Mouse (Mus musculus) A20 (cell line): ENCODE data around the gene Dhfr.
"Not testable (repeated sequence)": the region's sequence is repeated elsewhere in the genome, so short reads cannot be mapped to it uniquely, and the experiment has no call there.

ENCODE experiments used
- DNase-seq: peaks from one replicate; pipeline ENCODE4 v3.0.0-alpha.2; 2011; ENCODE audit warnings: low read depth, low spot score

The Dhfr gene

GRCm38 (mm10) chr13:92354456-92355271, at the start of gene Dhfr, which contains the start of gene Msh3:
Gene Dhfr, plus strand, starts transcription at chr13:92354726.
Gene Msh3, minus strand, starts transcription at chr13:92355003.
- peak; percentile 100 for DNase-seq

GRCm38 (mm10) chr13:92305680-92306079, 48.8 kb upstream of the Dhfr start, which contains the start of gene Gm20379:
Gene Gm20379, plus strand, starts transcription at chr13:92305980.
- no peak for DNase-seq

- DNase-seq, result no peak
Measured at GRCm38 (mm10) chr13:92314613-92315012, 39.9 kb upstream of the Dhfr start.

- DNase-seq, result peak; percentile 84
Measured at GRCm38 (mm10) chr13:92320770-92321169, 33.8 kb upstream of the Dhfr start.

- no peak for DNase-seq
Measured at GRCm38 (mm10) chr13:92326030-92326429, 28.5 kb upstream of the Dhfr start.

- DNase-seq, result no peak
Measured at GRCm38 (mm10) chr13:92328000-92328399, 26.5 kb upstream of the Dhfr start.

GRCm38 (mm10) chr13:92330621-92331020, 23.9 kb upstream of the Dhfr start:
- no peak for DNase-seq

GRCm38 (mm10) chr13:92332103-92332879, 22.2 kb upstream of the Dhfr start:
- peak; percentile 47 for DNase-seq

- DNase-seq, result no peak
Measured at GRCm38 (mm10) chr13:92336857-92337256, 17.7 kb upstream of the Dhfr start.

- no peak for DNase-seq
Measured at GRCm38 (mm10) chr13:92337773-92338462, 16.6 kb upstream of the Dhfr start.

- no peak for DNase-seq
Measured at GRCm38 (mm10) chr13:92339787-92340186, 14.7 kb upstream of the Dhfr start.

- DNase-seq, result no peak
Measured at GRCm38 (mm10) chr13:92344033-92344432, 10.5 kb upstream of the Dhfr start.

GRCm38 (mm10) chr13:92346338-92346737, 8.2 kb upstream of the Dhfr start:
- no peak for DNase-seq

GRCm38 (mm10) chr13:92351100-92351499, 3.4 kb upstream of the Dhfr start:
- DNase-seq, result no peak

GRCm38 (mm10) chr13:92353956-92354355, 570 bp upstream of the Dhfr start:
- DNase-seq, result no peak

GRCm38 (mm10) chr13:92355272-92355643, 732 bp downstream of the Dhfr start:
- no peak for DNase-seq

- DNase-seq, result no peak
Measured at GRCm38 (mm10) chr13:92356376-92356775, 1.9 kb downstream of the Dhfr start.

GRCm38 (mm10) chr13:92357644-92358043, 3.1 kb downstream of the Dhfr start:
- DNase-seq, result peak; percentile 49

- no peak for DNase-seq
Measured at GRCm38 (mm10) chr13:92361609-92362008, 7.1 kb downstream of the Dhfr start.

GRCm38 (mm10) chr13:92365312-92365711, 10.8 kb downstream of the Dhfr start:
- no peak for DNase-seq

GRCm38 (mm10) chr13:92370811-92371210, 16.3 kb downstream of the Dhfr start:
- no peak for DNase-seq

GRCm38 (mm10) chr13:92371466-92371865, 16.9 kb downstream of the Dhfr start:
- not testable (repeated sequence) for DNase-seq
